Mouse (Mus musculus): ENCODE measurements around the gene Arhgef15.

GRCm38 (mm10) chr11:68902047-68902364, 55.3 kb downstream of the Arhgef15 start:
- no peak for TF ChIP-seq CTCF (IDR thresholded peaks at IDR 0.05; ENCODE audit: borderline replicate concordance, control insufficient read depth, extremely low read depth, insufficient read depth, low read length, poor library complexity)
- no peak for TF ChIP-seq POLR2A (IDR thresholded peaks at IDR 0.05; ENCODE audit: control insufficient read depth, extremely low read depth, insufficient read depth, low read length, poor library complexity)

Data from thymus, adult 2 months (tissue).